Mouse (Mus musculus) C2C12 (cell line): ENCODE results near the gene Ube2t.
A peak's percentile ranks its signal among the peaks of the same experiment; 100 is the strongest.

Experiments used
- CTCF ChIP-seq: IDR thresholded peaks from one replicate; pipeline ENCODE4 v1.5.1; 2011; ENCODE audit not compliant: control insufficient read depth, insufficient read depth, insufficient read length
- FOSL1 ChIP-seq: IDR thresholded peaks from one replicate; pipeline ENCODE4 v1.8.0; 2011; ENCODE audit warnings: mild to moderate bottlenecking, low read length; ENCODE audit not compliant: poor library complexity, insufficient read depth, severe bottlenecking
- MYOD1 ChIP-seq: IDR thresholded peaks from one replicate; pipeline ENCODE4 v1.6.1; 2011; ENCODE audit warnings: low read depth; ENCODE audit not compliant: control insufficient read depth, insufficient read length
- USF1 ChIP-seq: IDR thresholded peaks from one replicate; pipeline ENCODE4 v1.6.1; 2011; ENCODE audit warnings: low read depth, mild to moderate bottlenecking, control low read depth, moderate library complexity

DNA sequence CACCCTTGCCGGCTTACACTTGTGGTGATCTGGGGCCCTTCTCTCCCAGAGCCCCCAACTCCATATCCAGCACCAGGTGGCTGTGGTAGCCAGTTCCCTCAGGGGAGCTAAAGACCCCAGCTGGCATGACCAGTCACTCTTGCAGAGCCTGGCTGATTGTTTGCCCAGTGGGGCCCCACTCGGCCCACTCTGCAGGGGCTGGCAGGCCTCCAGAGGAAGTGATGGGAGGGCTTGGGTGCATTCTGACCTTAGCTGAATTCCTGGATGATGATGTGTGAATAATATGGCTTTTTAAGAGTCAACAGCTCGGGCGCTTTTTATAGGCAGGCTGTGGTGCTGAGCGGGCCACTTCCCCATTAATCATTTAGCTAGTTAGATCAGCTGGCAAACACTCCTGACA, 58.6 kb downstream of the Ube2t start:
- TF ChIP-seq CTCF (no peak), USF1 (no peak), MYOD1 (peak; percentile 86), FOSL1 (peak; percentile 35)
